Mouse (Mus musculus): ENCODE measurements around the gene Fanca.
"Not testable (repeated sequence)": the region's sequence is repeated elsewhere in the genome, so short reads cannot be mapped to it uniquely, and the experiment has no call there.

Gene Fanca

GRCm38 (mm10) chr8:123329961-123330360, 11.6 kb upstream of the Fanca start:
- DNase-seq: no peak

DNA sequence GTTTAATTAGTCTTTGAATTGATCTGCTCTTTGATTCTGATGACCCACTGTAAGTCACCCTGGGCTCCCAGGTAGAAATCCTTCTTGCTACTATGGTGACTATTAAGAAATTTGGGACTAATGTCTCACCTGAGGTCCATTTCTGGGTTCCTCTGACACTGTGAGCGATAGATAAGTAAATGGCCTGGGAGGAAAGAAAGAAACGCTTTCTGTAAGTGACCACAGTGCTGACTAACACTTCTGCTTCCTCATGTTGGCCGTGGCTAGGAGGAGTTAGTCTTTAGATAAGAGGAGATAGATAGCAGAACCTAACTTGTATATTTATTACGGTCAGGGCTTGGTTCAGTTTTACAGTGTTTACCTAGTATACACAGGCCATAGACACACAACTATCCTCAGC, 11.0 kb upstream of the Fanca start:
- DNase-seq: no peak

DNA sequence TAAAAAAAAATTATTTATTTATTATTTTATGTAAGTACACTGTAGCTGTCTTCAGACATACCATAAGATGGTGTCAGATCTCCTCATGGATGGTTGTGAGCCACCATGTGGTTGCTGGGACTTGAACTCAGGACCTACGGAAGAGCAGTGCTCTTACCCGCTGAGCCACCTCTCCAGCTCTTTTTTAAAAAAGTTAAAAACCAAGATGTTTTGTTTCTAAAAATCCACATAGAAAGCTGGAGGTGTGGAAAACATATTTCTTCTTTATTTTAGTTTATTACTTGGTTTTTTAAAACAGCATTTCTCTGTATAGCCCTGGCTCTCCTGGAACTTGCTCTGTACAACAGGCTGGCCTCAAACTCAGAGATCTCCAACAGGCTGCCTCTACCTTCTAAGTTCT, 10.2 kb upstream of the Fanca start:
- no peak for DNase-seq

DNA sequence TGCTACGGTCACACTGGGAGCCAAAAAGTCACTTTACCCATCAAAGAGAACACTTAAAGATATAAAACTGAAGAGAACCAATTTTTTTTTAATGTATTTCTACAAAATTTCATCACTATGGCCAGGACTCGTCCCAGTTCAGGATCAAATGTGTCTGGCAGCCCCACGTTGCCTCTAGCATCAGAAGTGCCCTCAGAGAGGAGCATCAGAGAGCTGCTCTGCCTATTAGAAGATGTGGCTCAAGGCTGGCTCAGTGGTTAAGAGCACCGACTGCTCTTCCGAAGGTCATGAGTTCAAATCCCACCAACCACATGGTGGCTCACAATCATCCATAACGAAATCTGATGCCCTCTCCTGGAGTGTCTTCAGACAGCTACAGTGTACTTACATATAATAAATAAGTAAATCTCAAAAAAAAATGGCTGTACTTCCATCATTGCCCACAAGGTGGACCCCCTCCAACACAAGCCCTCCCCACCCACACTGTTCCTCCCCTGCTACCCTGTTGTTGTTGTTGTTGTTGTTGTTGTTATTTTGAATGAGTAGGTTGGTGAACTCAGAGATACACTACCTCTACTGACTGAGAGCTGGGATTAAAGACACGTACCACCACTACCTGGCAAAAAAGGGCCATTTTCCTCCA, 1.3 kb upstream of the Fanca start:
- DNase-seq: peak; percentile 69

GRCm38 (mm10) chr8:123317781-123318466, 452 bp downstream of the Fanca start:
- no peak for DNase-seq

DNA sequence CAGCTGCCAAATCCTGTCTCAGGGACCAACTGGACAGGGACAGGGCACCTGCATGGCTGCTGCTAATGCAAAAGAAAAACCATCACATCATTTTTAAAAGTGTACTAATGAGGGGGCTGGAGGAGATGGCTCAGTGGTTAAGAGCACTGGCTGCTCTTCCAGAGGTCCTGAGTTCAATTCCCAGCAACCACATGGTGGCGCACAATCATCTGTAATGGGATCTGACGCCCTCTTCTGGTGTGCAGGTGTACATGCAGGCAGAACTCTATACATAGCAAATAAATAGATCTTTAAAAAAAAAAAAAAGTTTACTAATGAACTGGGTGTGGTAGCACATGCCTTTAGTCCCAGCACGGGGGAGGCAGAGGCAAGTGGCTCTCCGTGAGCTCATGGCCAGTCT, 9.6 kb downstream of the Fanca start:
- DNase-seq: no peak

GRCm38 (mm10) chr8:123298301-123298700, 20.1 kb downstream of the Fanca start:
- no peak for DNase-seq

DNA sequence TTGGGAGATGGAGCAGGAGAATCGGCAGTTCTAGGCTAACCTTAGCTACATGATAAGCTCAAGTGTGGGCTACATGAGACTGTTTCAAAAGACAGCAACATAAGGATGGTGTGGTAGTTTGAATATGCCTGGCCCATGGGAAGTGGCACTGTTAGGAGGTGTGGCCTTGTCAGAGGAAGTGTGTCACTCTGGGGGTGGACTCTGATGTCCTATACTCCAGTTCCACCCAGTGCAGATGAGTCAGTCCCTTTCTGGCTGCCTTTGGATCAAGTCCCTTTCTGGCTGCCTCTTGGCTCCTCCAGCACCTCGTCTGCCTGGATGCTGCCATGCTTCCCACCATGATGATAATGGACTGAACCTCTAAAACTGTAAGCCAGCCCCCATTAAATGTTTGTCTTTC, 25.6 kb downstream of the Fanca start:
- DNase-seq: no peak

DNA sequence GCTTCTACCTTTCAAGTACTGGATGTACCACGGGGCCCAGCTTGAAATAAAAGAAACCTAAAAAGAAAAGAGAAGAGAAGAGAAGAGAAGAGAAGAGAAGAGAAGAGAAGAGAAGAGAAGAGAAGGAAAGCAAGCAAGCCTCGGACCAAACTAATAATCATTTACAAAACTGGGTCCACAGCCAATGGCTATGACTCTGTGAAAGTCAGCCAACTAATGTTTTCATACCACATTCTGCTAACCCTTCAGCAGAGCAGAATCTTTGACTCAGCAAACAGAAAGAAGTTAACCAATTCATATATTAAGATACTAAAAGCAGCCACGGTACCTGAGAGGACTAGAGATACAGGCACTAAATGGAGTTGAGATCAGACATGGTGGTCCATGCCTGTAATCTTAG, 26.1 kb downstream of the Fanca start:
- no peak for DNase-seq

DNA sequence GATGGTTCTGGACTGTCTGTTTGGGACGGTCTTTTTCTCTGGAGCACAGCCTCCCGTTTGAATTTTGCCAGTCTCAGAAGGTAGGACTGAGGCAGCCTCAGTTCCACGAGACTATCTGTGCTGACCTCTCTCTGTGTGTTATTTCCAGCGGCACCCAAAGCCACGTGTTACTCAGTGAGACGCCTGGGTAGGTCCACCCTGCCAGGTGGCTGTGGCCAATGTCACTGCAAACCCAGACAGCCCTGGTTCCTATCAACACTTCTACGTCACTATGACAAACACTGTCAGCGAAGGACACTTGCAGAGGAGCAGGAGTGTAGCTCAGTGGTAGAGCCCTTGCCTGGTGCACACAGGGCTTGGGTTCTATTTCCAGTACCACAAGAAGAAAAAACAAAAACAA, 26.7 kb downstream of the Fanca start:
- no peak for DNase-seq

GRCm38 (mm10) chr8:123290679-123291078, 27.7 kb downstream of the Fanca start:
- DNase-seq: no peak

GRCm38 (mm10) chr8:123290166-123290565, 28.2 kb downstream of the Fanca start:
- peak; percentile 38 for DNase-seq

- no peak for DNase-seq
Observed at GRCm38 (mm10) chr8:123287362-123287761, 31.0 kb downstream of the Fanca start.

DNA sequence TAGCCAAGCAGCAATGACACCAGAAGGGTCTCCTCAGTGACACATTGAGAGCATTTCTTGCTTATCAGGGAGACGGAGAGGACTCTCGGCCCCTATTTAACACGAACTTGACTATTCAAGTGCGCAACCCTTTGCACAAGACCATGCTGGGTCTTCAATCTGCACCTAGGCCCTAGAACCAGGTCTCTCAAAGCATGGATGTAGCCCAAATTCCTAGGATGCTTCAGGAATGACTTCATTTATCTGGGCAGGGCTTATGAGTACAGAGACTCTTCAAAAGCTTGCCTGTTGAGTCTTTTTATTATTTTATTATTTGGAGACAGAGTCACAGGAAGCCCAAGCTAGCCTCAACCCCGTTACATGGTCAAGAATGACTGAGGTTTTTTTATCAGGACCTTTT, 33.9 kb downstream of the Fanca start:
- no peak for DNase-seq

DNA sequence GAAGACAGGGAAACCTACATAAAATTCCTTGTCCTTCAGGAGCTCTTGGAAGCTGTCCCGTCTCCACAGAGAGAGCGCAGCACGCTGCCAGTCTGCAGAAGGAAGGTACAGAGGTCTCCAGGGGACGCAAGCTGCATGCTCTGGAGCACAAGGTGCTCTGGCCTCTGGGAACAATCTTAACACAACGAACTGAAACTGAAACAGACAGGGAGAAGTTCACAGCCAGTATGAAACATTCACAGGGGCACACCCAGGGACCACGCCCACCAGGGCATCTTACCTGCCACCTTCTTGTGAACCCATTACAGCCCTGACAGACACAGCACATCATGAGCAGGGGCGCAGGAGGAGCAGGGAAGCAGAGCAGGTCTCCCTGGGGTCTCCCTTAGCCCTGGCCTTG, 34.4 kb downstream of the Fanca start:
- no peak for DNase-seq

DNA sequence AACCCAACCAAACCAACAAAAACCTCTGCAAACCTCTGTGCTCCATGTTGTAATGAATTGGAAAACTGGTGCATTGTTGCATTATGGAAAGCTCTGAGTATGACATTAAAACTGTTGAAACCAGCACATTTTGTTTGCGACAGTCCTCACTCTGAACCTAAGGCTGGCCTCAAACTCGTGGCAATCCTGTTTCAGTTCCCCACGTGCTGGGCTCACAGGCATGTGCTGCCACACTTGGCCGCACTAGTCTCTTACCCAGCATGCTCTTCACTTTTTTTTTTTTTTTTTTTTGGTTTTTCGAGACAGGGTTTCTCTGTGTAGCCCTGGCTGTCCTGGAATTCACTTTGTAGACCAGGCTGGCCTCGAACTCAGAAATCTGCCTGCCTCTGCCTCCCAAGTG, 35.4 kb downstream of the Fanca start:
- not testable (repeated sequence) for DNase-seq

- DNase-seq: no peak
Observed at GRCm38 (mm10) chr8:123280302-123281094, 37.9 kb downstream of the Fanca start.

DNA sequence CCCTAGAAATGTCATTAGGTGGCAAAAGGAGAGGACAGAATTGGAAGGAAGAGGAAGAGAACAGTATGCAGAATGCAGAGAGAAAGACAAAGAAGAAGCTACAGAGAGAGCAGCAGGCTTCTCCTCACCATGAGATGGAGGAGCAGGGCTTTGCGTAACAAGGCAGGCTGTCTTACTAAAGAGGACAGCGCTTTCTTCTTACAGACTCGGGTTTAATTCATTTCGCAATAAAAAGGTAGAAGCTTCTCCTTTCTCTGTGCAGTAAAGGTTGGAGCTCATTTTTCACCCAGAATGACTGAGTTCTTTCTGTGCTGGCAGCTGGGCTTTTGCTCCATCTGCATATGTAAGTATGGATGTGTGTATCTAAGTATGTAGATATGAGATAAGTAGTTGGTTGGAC, 38.5 kb downstream of the Fanca start:
- DNase-seq: no peak

- no peak for DNase-seq
Observed at GRCm38 (mm10) chr8:123278445-123278844, 39.9 kb downstream of the Fanca start.

DNA sequence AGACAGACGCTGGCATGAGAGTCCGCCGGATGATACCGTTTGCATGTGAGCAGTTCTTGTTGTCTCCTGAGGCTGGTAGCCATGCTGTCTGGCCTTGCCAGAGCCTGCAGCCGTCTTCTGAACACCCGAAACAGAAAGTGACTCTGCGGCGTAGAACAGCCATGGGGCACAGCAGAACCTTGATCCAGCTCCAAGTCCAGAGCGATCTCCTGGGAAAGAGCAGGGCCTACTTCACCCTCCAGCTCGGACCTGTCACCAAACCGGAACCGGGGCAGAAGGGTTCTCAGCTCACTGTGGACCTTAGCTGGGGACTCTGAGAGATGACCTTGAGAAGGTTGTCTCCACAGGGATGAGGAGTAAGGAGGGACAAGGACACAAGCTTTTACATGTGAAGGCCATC, 43.3 kb downstream of the Fanca start:
- no peak for DNase-seq

- DNase-seq: no peak
Observed at GRCm38 (mm10) chr8:123274447-123274846, 43.9 kb downstream of the Fanca start.

DNA sequence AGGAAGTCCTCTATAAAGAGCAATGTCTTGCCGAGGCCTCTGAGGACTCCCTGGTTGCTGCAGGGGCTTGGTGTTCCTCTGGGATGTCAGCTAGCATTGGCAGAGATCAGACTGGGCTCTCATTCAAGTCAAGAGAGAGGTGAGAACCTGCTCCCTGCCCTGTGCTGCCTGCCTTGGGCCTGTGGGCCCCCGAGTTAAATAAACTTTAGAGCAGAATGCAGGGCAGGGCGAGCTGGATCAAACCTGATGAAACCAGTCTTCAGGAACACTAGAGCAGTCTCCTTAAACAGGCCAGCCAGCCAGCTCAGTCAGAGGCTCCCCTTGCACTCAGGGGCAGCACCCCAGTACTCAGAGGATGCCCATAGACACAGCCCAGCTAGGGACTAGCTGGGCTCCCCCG, 46.5 kb downstream of the Fanca start:
- DNase-seq: no peak

GRCm38 (mm10) chr8:123271147-123271546, 47.2 kb downstream of the Fanca start:
- DNase-seq: no peak

Data from thymus, postnatal 14 days (tissue).